Mouse (Mus musculus): ENCODE measurements around the gene Epha6. TPM values are rescaled to one million over a fixed set of nuclear protein-coding genes. Genes with fewer than 3 reads are reported as not detected.
A peak's percentile ranks its signal among the peaks of the same experiment; 100 is the strongest.

Gene Epha6
- polyA plus RNA-seq (2016; fragmentation: Nextera tagmentation; extraction: Ambion mirVana) = 0.35 and 0.53 TPM in 2 replicates

- under 1% methylated on average over 45 of the region's 45 CpGs for WGBS
- no peaks in the 10 kb centered on the region for H3K36me3 ChIP-seq
- peaks cover 23% of the 10 kb centered on the region for H3K4me1 ChIP-seq
- DNase-seq (ENCODE audit: low spot score) = peak; percentile 67
- peak within 1 kb of the TSS; percentile 76 for H3K27ac ChIP-seq (replicated peaks)
- peaks cover 41% of the 10 kb centered on the region for H3K27me3 ChIP-seq (ENCODE audit: low read depth, poor library complexity, severe bottlenecking)
- H3K4me3 ChIP-seq = peak within 1 kb of the TSS; percentile 67
- H3K9me3 ChIP-seq (replicated peaks) = no peaks in the 10 kb centered on the region
Observed at GRCm38 (mm10) chr16:60605061-60605831, at the start of gene Epha6. TSS of gene Epha6 (minus strand) at chr16:60605531.

- H3K4me3 ChIP-seq = no peak overlapping the region
- H3K27ac ChIP-seq (replicated peaks) = no peak overlapping the region
- H3K27me3 ChIP-seq (ENCODE audit: low read depth, poor library complexity, severe bottlenecking) = no peaks in the 10 kb centered on the region
- no peaks in the 10 kb centered on the region for H3K9me3 ChIP-seq (replicated peaks)
- no peak for DNase-seq (ENCODE audit: low spot score)
- no peaks in the 10 kb centered on the region for H3K36me3 ChIP-seq
- H3K4me1 ChIP-seq = no peaks in the 10 kb centered on the region
Observed at GRCm38 (mm10) chr16:60651716-60652115, 46.4 kb upstream of the Epha6 start.

- Histone ChIP-seq H3K27me3 (ENCODE audit: low read depth, poor library complexity, severe bottlenecking) (no peaks in the 10 kb centered on the region), H3K4me3 (no peak overlapping the region), H3K27ac (replicated peaks) (no peak overlapping the region), H3K4me1 (no peaks in the 10 kb centered on the region), H3K9me3 (replicated peaks) (no peaks in the 10 kb centered on the region), H3K36me3 (no peaks in the 10 kb centered on the region)
- DNase-seq (ENCODE audit: low spot score) = no peak
Observed at GRCm38 (mm10) chr16:60628091-60628490, 22.8 kb upstream of the Epha6 start.

GRCm38 (mm10) chr16:60605832-60606583, 677 bp upstream of the Epha6 start:
- Histone ChIP-seq H3K4me3 (peak overlapping the region; percentile 67), H3K9me3 (replicated peaks) (no peaks in the 10 kb centered on the region), H3K4me1 (peaks cover 23% of the 10 kb centered on the region), H3K27ac (replicated peaks) (no peak overlapping the region), H3K36me3 (no peaks in the 10 kb centered on the region), H3K27me3 (ENCODE audit: low read depth, poor library complexity, severe bottlenecking) (peaks cover 41% of the 10 kb centered on the region)
- DNase-seq (ENCODE audit: low spot score) = peak; percentile 73
- WGBS = under 1% methylated on average over 38 of the region's 38 CpGs

- H3K4me1 ChIP-seq = peaks cover 23% of the 10 kb centered on the region
- DNase-seq (ENCODE audit: low spot score) = no peak
- peak overlapping the region; percentile 67 for H3K4me3 ChIP-seq
- peak overlapping the region; percentile 76 for H3K27ac ChIP-seq (replicated peaks)
- no peaks in the 10 kb centered on the region for H3K9me3 ChIP-seq (replicated peaks)
- no peaks in the 10 kb centered on the region for H3K36me3 ChIP-seq
- WGBS = 2% methylated on average over 10 of the region's 10 CpGs
- peaks cover 41% of the 10 kb centered on the region for H3K27me3 ChIP-seq (ENCODE audit: low read depth, poor library complexity, severe bottlenecking)
Observed at GRCm38 (mm10) chr16:60604613-60605012, 718 bp downstream of the Epha6 start.

GRCm38 (mm10) chr16:60585322-60585721, 20.0 kb downstream of the Epha6 start:
- H3K27ac ChIP-seq (replicated peaks) = no peak overlapping the region
- WGBS = 78% methylated on average over 3 of the region's 3 CpGs
- no peaks in the 10 kb centered on the region for H3K9me3 ChIP-seq (replicated peaks)
- no peak overlapping the region for H3K4me3 ChIP-seq
- H3K36me3 ChIP-seq = no peaks in the 10 kb centered on the region
- H3K4me1 ChIP-seq = no peaks in the 10 kb centered on the region
- H3K27me3 ChIP-seq (ENCODE audit: low read depth, poor library complexity, severe bottlenecking) = no peaks in the 10 kb centered on the region
- DNase-seq (ENCODE audit: low spot score) = no peak

- no peak for DNase-seq (ENCODE audit: low spot score)
- Histone ChIP-seq H3K4me3 (no peak overlapping the region), H3K27ac (replicated peaks) (no peak overlapping the region), H3K4me1 (no peaks in the 10 kb centered on the region), H3K36me3 (no peaks in the 10 kb centered on the region), H3K27me3 (ENCODE audit: low read depth, poor library complexity, severe bottlenecking) (no peaks in the 10 kb centered on the region), H3K9me3 (replicated peaks) (no peaks in the 10 kb centered on the region)
- WGBS = 89% methylated on average over 7 of the region's 7 CpGs
Observed at GRCm38 (mm10) chr16:60584695-60585094, 20.6 kb downstream of the Epha6 start.

GRCm38 (mm10) chr16:60570546-60570945, 34.8 kb downstream of the Epha6 start:
- Histone ChIP-seq H3K9me3 (replicated peaks) (no peaks in the 10 kb centered on the region), H3K27ac (replicated peaks) (no peak overlapping the region), H3K27me3 (ENCODE audit: low read depth, poor library complexity, severe bottlenecking) (no peaks in the 10 kb centered on the region), H3K4me3 (no peak overlapping the region), H3K36me3 (no peaks in the 10 kb centered on the region), H3K4me1 (no peaks in the 10 kb centered on the region)
- 88% methylated on average over 2 of the region's 2 CpGs for WGBS
- no peak for DNase-seq (ENCODE audit: low spot score)

- no peaks in the 10 kb centered on the region for H3K4me1 ChIP-seq
- no peak overlapping the region for H3K4me3 ChIP-seq
- 87% methylated on average over 4 of the region's 4 CpGs for whole genome bisulfite sequencing
- no peaks in the 10 kb centered on the region for H3K36me3 ChIP-seq
- H3K9me3 ChIP-seq (replicated peaks) = no peaks in the 10 kb centered on the region
- no peak for DNase-seq (ENCODE audit: low spot score)
- H3K27me3 ChIP-seq (ENCODE audit: low read depth, poor library complexity, severe bottlenecking) = no peaks in the 10 kb centered on the region
- H3K27ac ChIP-seq (replicated peaks) = no peak overlapping the region
Observed at GRCm38 (mm10) chr16:60544385-60544784, 60.9 kb downstream of the Epha6 start.

GRCm38 (mm10) chr16:60538233-60538632, 67.1 kb downstream of the Epha6 start:
- no peaks in the 10 kb centered on the region for H3K4me1 ChIP-seq
- DNase-seq (ENCODE audit: low spot score) = no peak
- no peaks in the 10 kb centered on the region for H3K36me3 ChIP-seq
- H3K27ac ChIP-seq (replicated peaks) = no peak overlapping the region
- no peaks in the 10 kb centered on the region for H3K27me3 ChIP-seq (ENCODE audit: low read depth, poor library complexity, severe bottlenecking)
- H3K4me3 ChIP-seq = no peak overlapping the region
- no peaks in the 10 kb centered on the region for H3K9me3 ChIP-seq (replicated peaks)

- H3K27ac ChIP-seq (replicated peaks) = no peak overlapping the region
- no peak for DNase-seq (ENCODE audit: low spot score)
- H3K9me3 ChIP-seq (replicated peaks) = no peaks in the 10 kb centered on the region
- no peak overlapping the region for H3K4me3 ChIP-seq
- H3K36me3 ChIP-seq = no peaks in the 10 kb centered on the region
- 0 out of 2 replicates have a peak, but pooled peaks cover 7% of the 10 kb centered on the region for H3K4me1 ChIP-seq
- H3K27me3 ChIP-seq (ENCODE audit: low read depth, poor library complexity, severe bottlenecking) = no peaks in the 10 kb centered on the region
- 63% methylated on average over 3 of the region's 3 CpGs for WGBS
Observed at GRCm38 (mm10) chr16:60509707-60510106, 95.6 kb downstream of the Epha6 start.

GRCm38 (mm10) chr16:60499567-60499966, 105.8 kb downstream of the Epha6 start:
- Histone ChIP-seq H3K27ac (replicated peaks) (no peak overlapping the region), H3K27me3 (ENCODE audit: low read depth, poor library complexity, severe bottlenecking) (no peaks in the 10 kb centered on the region), H3K4me3 (no peak overlapping the region), H3K9me3 (replicated peaks) (no peaks in the 10 kb centered on the region), H3K36me3 (no peaks in the 10 kb centered on the region), H3K4me1 (no peaks in the 10 kb centered on the region)
- DNase-seq (ENCODE audit: low spot score) = no peak
- WGBS = 93% methylated on average over 1 of the region's 1 CpGs

GRCm38 (mm10) chr16:60475776-60476175, 129.6 kb downstream of the Epha6 start:
- H3K36me3 ChIP-seq = no peaks in the 10 kb centered on the region
- no peaks in the 10 kb centered on the region for H3K4me1 ChIP-seq
- no peaks in the 10 kb centered on the region for H3K9me3 ChIP-seq (replicated peaks)
- no peak overlapping the region for H3K4me3 ChIP-seq
- no peaks in the 10 kb centered on the region for H3K27me3 ChIP-seq (ENCODE audit: low read depth, poor library complexity, severe bottlenecking)
- no peak overlapping the region for H3K27ac ChIP-seq (replicated peaks)
- no peak for DNase-seq (ENCODE audit: low spot score)

Data from midbrain, embryonic 10.5 days (tissue).